Mouse (Mus musculus): Measurements from ENCODE around the gene Kcnk4. TPM values are rescaled to one million over a fixed set of nuclear protein-coding genes. Genes with fewer than 3 reads are reported as not detected.
A peak's percentile ranks its signal among the peaks of the same experiment; 100 is the strongest.
"Not testable (repeated sequence)": the region's sequence is repeated elsewhere in the genome, so short reads cannot be mapped to it uniquely, and the experiment has no call there.

Gene Kcnk4
- polyA plus RNA-seq, 1 experiment from 2014 or later: 0.30 TPM

DNA sequence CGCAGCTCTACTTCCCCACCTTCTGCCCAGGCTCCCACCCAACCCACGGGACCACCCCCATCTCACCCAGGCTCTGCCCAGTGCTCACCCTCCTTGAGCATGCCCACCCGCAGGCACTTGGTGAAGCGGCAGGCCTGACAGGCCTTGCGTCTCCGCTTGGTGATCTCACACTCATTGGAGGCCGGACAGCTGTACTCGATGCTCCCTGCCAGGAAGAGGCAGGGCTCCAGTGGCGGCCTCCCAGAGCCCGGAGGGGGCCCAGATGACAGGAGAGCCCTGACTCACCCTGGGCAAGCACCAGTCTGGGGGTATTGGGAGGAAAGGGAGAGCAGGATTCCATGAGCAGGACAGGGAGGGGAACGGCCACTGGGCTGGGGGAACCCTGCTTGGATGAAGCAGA is 20.3 kb downstream of the Kcnk4 start:
- ATAC-seq (no peak), DNase-seq (ENCODE audit: low spot score) (no peak)
- H3K36me3 ChIP-seq (ENCODE audit: insufficient read depth, low read length): peaks cover 4% of the 10 kb centered on the region; the same call in 1 of the 2 replicates
- no peak overlapping the region for H3K9ac ChIP-seq (replicated peaks; ENCODE audit: low read depth)
- H3K4me3 ChIP-seq (ENCODE audit: low read depth, low read length): no peak overlapping the region
- H3K27me3 ChIP-seq (replicated peaks; ENCODE audit: insufficient read depth, low read length): no peaks in the 10 kb centered on the region
- no peak overlapping the region for H3K4me2 ChIP-seq (replicated peaks; ENCODE audit: low read depth, low read length)
- no peaks in the 10 kb centered on the region; the same call in 1 of the 2 replicates for H3K4me1 ChIP-seq (ENCODE audit: insufficient read depth, low read depth, low read length)
- no peak overlapping the region for H3K27ac ChIP-seq (ENCODE audit: low read length)
- no peak for TF ChIP-seq EP300 (IDR thresholded peaks at IDR 0.05)
- TF ChIP-seq CTCF (IDR thresholded peaks at IDR 0.05): no peak
- H3K9me3 ChIP-seq (ENCODE audit: low read length): no peaks in the 10 kb centered on the region
- 75% methylated on average over 11 of the region's 11 CpGs for WGBS

DNA sequence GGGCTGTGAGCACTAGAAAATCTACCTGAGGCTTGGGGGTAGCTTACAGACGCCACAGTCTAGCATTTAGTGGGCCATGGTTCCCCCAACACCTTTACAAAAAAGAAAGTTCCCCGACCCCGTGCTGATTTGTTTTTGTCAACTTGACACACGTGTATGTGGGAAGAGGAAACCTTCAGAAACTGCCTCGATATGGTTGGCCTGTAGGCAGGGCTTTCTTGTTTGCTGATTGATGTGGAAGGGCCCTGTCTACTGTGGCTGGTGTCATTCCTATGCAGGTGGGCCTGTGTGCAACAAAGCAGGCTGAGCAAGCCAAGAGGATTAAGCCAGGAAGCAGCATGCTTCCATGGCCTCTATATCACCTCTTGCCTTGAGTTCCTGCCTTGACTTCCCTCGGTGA is 21.3 kb downstream of the Kcnk4 start:
- 77% methylated on average over 6 of the region's 6 CpGs for WGBS
- ATAC-seq: no peak

DNA sequence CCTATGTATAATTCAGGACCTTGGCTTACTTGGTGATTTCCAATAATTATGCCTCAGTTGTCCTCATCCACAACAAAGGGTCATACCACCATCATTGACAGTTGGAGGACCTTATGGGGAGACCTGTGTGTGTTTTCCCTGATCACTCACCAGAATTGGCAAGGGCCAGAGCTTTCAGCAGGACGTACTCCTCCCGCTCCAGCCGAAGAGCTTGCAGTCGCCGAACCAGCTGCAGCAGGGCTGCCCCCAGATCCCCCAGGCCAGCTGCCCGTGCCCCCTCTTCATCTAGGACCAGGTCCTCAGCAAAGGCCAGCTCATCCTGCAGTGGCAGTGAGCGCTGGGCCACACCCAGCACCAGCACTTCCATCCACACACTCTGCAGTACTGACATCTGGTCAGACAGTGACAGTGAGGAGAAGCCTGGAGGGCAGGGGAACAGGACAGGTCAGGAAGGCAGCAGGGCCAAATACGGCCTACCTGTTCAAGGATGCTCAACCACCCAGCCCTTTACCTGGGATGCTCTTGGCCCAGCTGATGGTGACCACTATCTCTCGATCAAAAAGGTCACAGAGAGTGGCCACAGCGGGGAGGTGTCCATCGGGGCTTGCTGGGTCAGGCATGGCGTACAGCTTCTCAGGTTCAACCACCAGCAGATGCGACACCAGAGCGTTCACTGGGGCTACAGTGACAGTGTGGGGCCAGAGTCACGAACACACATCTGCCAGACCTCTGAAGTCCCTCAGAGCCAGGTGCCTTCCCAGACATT is 21.9 kb downstream of the Kcnk4 start:
- Histone ChIP-seq H3K9ac (replicated peaks; ENCODE audit: low read depth) (no peak overlapping the region), H3K4me3 (ENCODE audit: low read depth, low read length) (no peak overlapping the region), H3K4me1 (ENCODE audit: insufficient read depth, low read depth, low read length) (no peaks in the 10 kb centered on the region; the same call in 1 of the 2 replicates), H3K36me3 (ENCODE audit: insufficient read depth, low read length) (peaks cover 4% of the 10 kb centered on the region; the same call in 1 of the 2 replicates), H3K27me3 (replicated peaks; ENCODE audit: insufficient read depth, low read length) (no peaks in the 10 kb centered on the region), H3K9me3 (ENCODE audit: low read length) (no peaks in the 10 kb centered on the region), H3K27ac (ENCODE audit: low read length) (no peak overlapping the region), H3K4me2 (replicated peaks; ENCODE audit: low read depth, low read length) (no peak overlapping the region)
- no peak for TF ChIP-seq EP300 (IDR thresholded peaks at IDR 0.05)
- no peak for TF ChIP-seq CTCF (IDR thresholded peaks at IDR 0.05)
- ATAC-seq (no peak), DNase-seq (ENCODE audit: low spot score) (no peak)
- WGBS: 89% methylated on average over 15 of the region's 15 CpGs

More for the DNA sequence above, 21.3 kb downstream of the Kcnk4 start:
- Histone ChIP-seq H3K27me3 (replicated peaks; ENCODE audit: insufficient read depth, low read length) (no peaks in the 10 kb centered on the region), H3K9me3 (ENCODE audit: low read length) (no peaks in the 10 kb centered on the region), H3K9ac (replicated peaks; ENCODE audit: low read depth) (no peak overlapping the region), H3K4me2 (replicated peaks; ENCODE audit: low read depth, low read length) (no peak overlapping the region), H3K4me1 (ENCODE audit: insufficient read depth, low read depth, low read length) (no peaks in the 10 kb centered on the region; the same call in 1 of the 2 replicates), H3K36me3 (ENCODE audit: insufficient read depth, low read length) (peaks cover 4% of the 10 kb centered on the region; the same call in 1 of the 2 replicates), H3K27ac (ENCODE audit: low read length) (no peak overlapping the region), H3K4me3 (ENCODE audit: low read depth, low read length) (no peak overlapping the region)
- DNase-seq (ENCODE audit: low spot score): no peak
- no peak for TF ChIP-seq EP300 (IDR thresholded peaks at IDR 0.05)
- no peak for TF ChIP-seq CTCF (IDR thresholded peaks at IDR 0.05)

DNA sequence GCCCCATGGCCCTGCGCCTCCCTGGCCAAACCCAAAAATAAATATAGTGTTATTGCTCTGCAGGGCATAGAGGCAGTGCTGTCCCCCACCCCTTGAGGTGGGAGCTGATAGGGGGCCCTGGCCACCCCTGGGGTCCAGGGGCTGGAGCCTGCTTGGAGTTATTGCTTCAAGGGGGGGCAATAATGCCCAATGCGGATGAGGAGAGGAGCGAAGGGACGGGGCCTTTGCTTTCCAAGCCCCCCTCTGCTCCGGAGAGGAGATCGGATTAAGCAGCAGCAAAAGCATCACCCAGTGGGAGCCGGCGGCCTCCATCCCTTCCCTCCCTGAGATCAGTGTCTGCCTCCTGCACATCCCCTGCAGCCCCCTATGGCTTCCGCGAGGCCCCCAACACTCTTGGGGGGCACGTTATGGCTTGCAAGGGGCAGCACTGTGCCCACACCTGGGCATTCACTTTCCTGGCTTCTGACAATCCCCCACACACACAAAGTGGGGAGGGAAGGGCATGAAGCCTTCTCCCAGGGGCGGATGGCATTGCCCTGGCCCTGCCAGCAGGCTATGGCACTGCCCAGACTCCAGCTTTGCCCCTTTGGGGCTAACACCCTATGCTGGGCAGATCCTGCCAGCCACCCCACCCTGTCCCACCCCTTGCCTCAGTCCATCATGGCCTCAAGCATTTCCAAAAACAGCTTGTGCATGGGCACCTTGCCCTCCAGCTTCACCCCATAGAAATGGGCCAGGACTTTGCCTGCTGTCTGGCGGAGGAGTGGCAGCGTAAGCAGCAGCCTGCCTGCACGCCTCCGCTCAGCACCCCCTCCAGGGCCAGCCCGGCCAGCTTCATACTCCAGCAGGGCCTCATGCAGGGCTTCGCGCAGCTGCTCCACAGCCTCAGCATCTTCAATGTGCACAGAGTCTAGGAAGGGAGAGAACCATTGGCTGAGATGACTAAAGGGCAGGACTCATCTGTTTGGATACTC is 22.9 kb downstream of the Kcnk4 start:
- H3K4me1 ChIP-seq (ENCODE audit: insufficient read depth, low read depth, low read length): no peaks in the 10 kb centered on the region; the same call in 1 of the 2 replicates
- no peaks in the 10 kb centered on the region for H3K9me3 ChIP-seq (ENCODE audit: low read length)
- ATAC-seq (no peak), DNase-seq (ENCODE audit: low spot score) (no peak)
- TF ChIP-seq CTCF (IDR thresholded peaks at IDR 0.05) (no peak), EP300 (IDR thresholded peaks at IDR 0.05) (no peak)
- H3K27ac ChIP-seq (ENCODE audit: low read length): no peak overlapping the region
- no peak overlapping the region for H3K4me3 ChIP-seq (ENCODE audit: low read depth, low read length)
- WGBS: 89% methylated on average over 19 of the region's 19 CpGs
- H3K36me3 ChIP-seq (ENCODE audit: insufficient read depth, low read length): peaks cover 4% of the 10 kb centered on the region; the same call in 1 of the 2 replicates
- 0 out of 2 replicates have a peak overlapping the region, but pooled peaks have one; percentile 19 for H3K9ac ChIP-seq (replicated peaks; ENCODE audit: low read depth)
- H3K4me2 ChIP-seq (replicated peaks; ENCODE audit: low read depth, low read length): no peak overlapping the region
- H3K27me3 ChIP-seq (replicated peaks; ENCODE audit: insufficient read depth, low read length): no peaks in the 10 kb centered on the region

DNA sequence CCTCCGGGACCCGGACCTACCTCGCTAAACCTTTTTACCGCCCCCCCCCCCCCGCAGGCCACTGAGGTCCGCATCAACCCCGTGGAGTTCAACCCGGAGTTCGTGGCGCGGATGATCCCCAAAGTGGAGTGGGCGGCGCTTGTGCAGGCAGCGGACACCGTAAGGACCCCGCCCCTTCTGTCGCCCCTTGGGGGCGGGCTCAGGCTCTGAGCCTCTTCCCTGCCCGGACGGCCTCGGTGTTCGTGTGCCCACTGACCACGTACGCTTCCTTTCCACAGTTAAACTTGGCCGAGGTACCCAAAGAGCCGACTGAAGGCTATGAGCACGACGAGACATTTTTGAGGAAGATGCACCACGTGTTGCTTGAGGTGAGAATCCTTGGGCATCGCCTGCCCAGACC is 24.0 kb downstream of the Kcnk4 start:
- ATAC-seq (peak; percentile 15), DNase-seq (ENCODE audit: low spot score) (peak; percentile 56)
- Histone ChIP-seq H3K9ac (replicated peaks; ENCODE audit: low read depth) (peak overlapping the region; percentile 66; the same call in 1 of the 2 replicates), H3K4me3 (ENCODE audit: low read depth, low read length) (peak overlapping the region; percentile 67), H3K27ac (ENCODE audit: low read length) (peak overlapping the region; percentile 98), H3K4me2 (replicated peaks; ENCODE audit: low read depth, low read length) (peak overlapping the region; percentile 77)
- under 1% methylated on average over 26 of the region's 30 CpGs for WGBS
- H3K9me3 ChIP-seq (ENCODE audit: low read length); H3K27me3 ChIP-seq (replicated peaks; ENCODE audit: insufficient read depth, low read length); H3K4me1 ChIP-seq (ENCODE audit: insufficient read depth, low read depth, low read length); H3K36me3 ChIP-seq (ENCODE audit: insufficient read depth, low read length): not testable (repeated sequence)
